Mouse (Mus musculus): ENCODE measurements at regions not wholly inside any gene's neighbourhood (a gene's known extent, or its start where the extent isn't known, plus 50 kb on each side); places are given as distances from the start of the nearest gene placed in this dataset.

DNA sequence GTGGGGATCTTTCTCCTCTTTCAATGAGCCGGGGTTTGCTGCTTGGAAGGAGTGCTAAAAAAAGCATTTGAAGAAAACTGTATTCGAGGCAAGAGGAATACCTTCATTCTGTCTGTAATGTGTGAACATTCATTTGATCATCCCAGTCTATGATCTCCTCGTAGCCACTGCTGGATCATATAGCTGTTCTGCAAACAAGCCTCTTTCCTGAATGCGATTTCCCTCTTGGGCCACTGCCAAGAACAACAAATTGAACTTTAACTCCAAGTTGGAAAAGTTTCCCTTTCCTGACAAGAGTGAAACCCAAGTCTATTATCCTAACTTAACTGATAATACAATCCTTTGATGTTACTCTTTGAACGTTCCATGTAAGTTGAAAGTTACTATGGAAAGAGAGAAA is 108.4 kb upstream of the Gm9747 start:
- no peak for TF ChIP-seq CTCF (IDR thresholded peaks at IDR 0.05; ENCODE audit: borderline replicate concordance, insufficient read depth, low read length)
- TF ChIP-seq POLR2A (IDR thresholded peaks at IDR 0.05; ENCODE audit: low read depth, low read length), result no peak
